Mouse (Mus musculus): Measurements from ENCODE around the gene Tbck. TPM values are rescaled to one million over a fixed set of nuclear protein-coding genes. Genes with fewer than 3 reads are reported as not detected.

Tbck gene
- polyA plus RNA-seq (2017; shearing (Covaris generic)): 12.2 TPM

GRCm38 (mm10) chr3:132683447-132684230 is at the start of gene Tbck:
TSS of gene Tbck (plus strand) at chr3:132684144.

GRCm38 (mm10) chr3:132684231-132684928 is 436 bp downstream of the Tbck start, which contains the start of gene Aimp1:
TSS of gene Aimp1 (minus strand) at chr3:132684370.

Other genes with a start within 250 kb of the Tbck start
- not detected for gene Gimd1, start 54.3 kb upstream of the Tbck start, polyA plus RNA-seq (2017; shearing (Covaris generic))
- 39.8 TPM for gene Aimp1, start 226 bp downstream of the Tbck start, polyA plus RNA-seq (2017; shearing (Covaris generic))